Comparison of ENCODE assay signal across 12 mouse cellular contexts in the genomic region with DNA sequence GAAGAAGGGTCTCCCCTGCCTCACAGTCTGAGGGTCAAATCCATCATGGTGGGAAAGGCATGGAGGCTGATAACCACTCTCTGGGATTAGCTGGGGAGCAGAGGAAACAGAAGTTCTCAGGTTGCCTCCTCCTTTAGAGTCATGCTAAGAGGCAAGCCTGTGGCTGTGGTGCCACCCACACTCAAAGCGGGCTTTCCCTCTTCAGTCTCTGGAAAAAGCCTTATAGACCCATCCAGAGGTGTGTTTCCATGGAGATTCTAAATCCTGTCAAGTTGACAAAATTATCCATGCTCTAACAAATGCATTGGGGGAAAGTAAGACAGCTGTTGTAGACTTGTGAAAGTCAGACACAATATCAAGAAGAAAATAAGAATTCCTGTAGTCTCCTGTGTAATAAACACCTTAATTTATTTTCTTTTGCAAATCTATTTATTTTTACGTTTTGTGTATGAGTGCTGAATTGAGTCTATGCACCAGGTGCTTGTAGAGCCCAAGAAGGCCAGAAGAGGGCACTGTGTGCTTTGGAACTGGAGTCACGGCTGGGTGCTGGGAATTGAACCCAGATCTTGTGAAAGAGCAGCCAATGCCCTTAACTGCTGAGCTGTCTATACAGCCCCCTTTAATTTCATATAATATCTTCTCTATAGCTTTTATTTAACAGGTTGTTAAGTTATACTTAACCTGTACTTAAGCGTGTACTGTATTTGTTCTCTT. TPM values are rescaled to one million over a fixed set of nuclear protein-coding genes. Genes with fewer than 3 reads are reported as not detected.
DNase-seq lines count a peak whose midpoint lies in the region; ATAC-seq and TF ChIP-seq lines count a peak whose summit lies in the region.
"Had no signal": no experiment of that assay in that cellular context is flagged by ENCODE, and none has a peak within 500 bp of the region (broad histone marks: within the 10 kb centered on the region; RNA-seq: fewer than 3 reads in every experiment).

No protein-coding gene starts in this region.

- H3K36me3 ChIP-seq in kidney, adult 2 months (ENCODE audit: control insufficient read depth, insufficient read depth, low read length): no peaks in the 10 kb centered on the region
- no peaks in the 10 kb centered on the region for H3K36me3 ChIP-seq in ES-Bruce4 (ENCODE audit: control insufficient read depth, insufficient read depth, low read length, poor library complexity, severe bottlenecking)
- no peaks in the 10 kb centered on the region for H3K36me3 ChIP-seq in forebrain, embryonic 14.5 days (ENCODE audit: control insufficient read depth, insufficient read depth, low read length)
- H3K36me3 ChIP-seq: heart, embryonic 10.5 days; hindbrain, embryonic 15.5 days had no signal

- ATAC-seq in forebrain, embryonic 14.5 days: no peak
- ATAC-seq: Patski had no signal

- no peak overlapping the region for H3K27ac ChIP-seq in kidney, adult 2 months (ENCODE audit: insufficient read depth, low read depth, low read length)
- no peak overlapping the region for H3K27ac ChIP-seq in ES-Bruce4 (ENCODE audit: insufficient read depth, low read length)
- H3K27ac ChIP-seq in forebrain, embryonic 14.5 days (ENCODE audit: low read depth, low read length): no peak overlapping the region
- H3K27ac ChIP-seq: heart, embryonic 10.5 days; hindbrain, embryonic 15.5 days; macrophage had no signal

- no peak overlapping the region for H3K4me3 ChIP-seq in kidney, adult 2 months (ENCODE audit: insufficient read depth, low read depth, low read length)
- no peak overlapping the region for H3K4me3 ChIP-seq in ES-Bruce4 (ENCODE audit: low read depth, low read length)
- H3K4me3 ChIP-seq in forebrain, embryonic 14.5 days (ENCODE audit: low read depth, low read length): no peak overlapping the region
- H3K4me3 ChIP-seq: heart, embryonic 10.5 days; hindbrain, embryonic 15.5 days had no signal

- H3K4me1 ChIP-seq in kidney, adult 2 months (ENCODE audit: control insufficient read depth, insufficient read depth, low read length): 0 out of 2 replicates have a peak, but pooled peaks cover under 1% of the 10 kb centered on the region
- H3K4me1 ChIP-seq in ES-Bruce4 (ENCODE audit: control insufficient read depth, insufficient read depth, low read length): no peaks in the 10 kb centered on the region
- peaks cover 16% of the 10 kb centered on the region; the same call in 1 of the 2 replicates for H3K4me1 ChIP-seq in forebrain, embryonic 14.5 days (ENCODE audit: control insufficient read depth, insufficient read depth, low read length)

- peak; percentile 52 for TF ChIP-seq CTCF in kidney, adult 2 months (conservative IDR thresholded peaks at IDR 0.05; ENCODE audit: insufficient read depth, insufficient read length, low read depth, low read length)
- TF ChIP-seq CTCF in ES-Bruce4 (IDR thresholded peaks at IDR 0.05; ENCODE audit: low read depth, low read length): peak; percentile 77

- H3K27me3 ChIP-seq in kidney, adult 2 months (replicated peaks; ENCODE audit: control insufficient read depth, insufficient read depth, low read length): no peaks in the 10 kb centered on the region; the same call in 1 of the 2 replicates
- H3K27me3 ChIP-seq in ES-Bruce4 (ENCODE audit: control insufficient read depth, insufficient read depth, low read length, poor library complexity, severe bottlenecking): no peaks in the 10 kb centered on the region
- H3K27me3 ChIP-seq in forebrain, embryonic 14.5 days (replicated peaks; ENCODE audit: control insufficient read depth, insufficient read depth, low read length): no peaks in the 10 kb centered on the region
- H3K27me3 ChIP-seq: hindbrain, embryonic 15.5 days had no signal

- DNase-seq in kidney, adult 2 months: no peak
- no peak for DNase-seq in kidney, postnatal 25 days
- DNase-seq in 416B (ENCODE audit: low read depth): peak; percentile 51
- peak; percentile 53 to 64 for DNase-seq in cerebellum, postnatal 10 days
- no peak for DNase-seq in forebrain, embryonic 14.5 days (ENCODE audit: low spot score)
- no peak for DNase-seq in layer of hippocampus, adult 9-10 months (ENCODE audit: low spot score)
- no peak for DNase-seq in heart, postnatal 4 days

- TF ChIP-seq EP300 in ES-Bruce4 (IDR thresholded peaks at IDR 0.05; ENCODE audit: insufficient read depth, low read depth, low read length): no peak

- H3K9ac ChIP-seq in ES-Bruce4 (ENCODE audit: low read depth, poor library complexity, severe bottlenecking): no peak overlapping the region
- no peak overlapping the region for H3K9ac ChIP-seq in forebrain, embryonic 14.5 days (ENCODE audit: low read length)
- H3K9ac ChIP-seq: hindbrain, embryonic 15.5 days had no signal

- no peaks in the 10 kb centered on the region for H3K9me3 ChIP-seq in ES-Bruce4 (replicated peaks; ENCODE audit: control insufficient read depth, insufficient read depth, low read length, poor library complexity, severe bottlenecking)
- no peaks in the 10 kb centered on the region for H3K9me3 ChIP-seq in forebrain, embryonic 14.5 days (replicated peaks; ENCODE audit: control insufficient read depth, low read length)
- H3K9me3 ChIP-seq: heart, embryonic 10.5 days; hindbrain, embryonic 15.5 days had no signal

- 85% methylated on average over 4 of the region's 4 CpGs for WGBS in kidney, adult 2 months
- WGBS in forebrain, embryonic 14.5 days: 77% methylated on average over 4 of the region's 4 CpGs

- TF ChIP-seq POLR2A in kidney, adult 2 months (IDR thresholded peaks at IDR 0.05; ENCODE audit: low read depth, low read length): no peak
- TF ChIP-seq POLR2A in ES-Bruce4 (IDR thresholded peaks at IDR 0.05; ENCODE audit: insufficient read depth, low read length): no peak

- H3K4me2 ChIP-seq in forebrain, embryonic 14.5 days (ENCODE audit: low read length): no peak overlapping the region
- H3K4me2 ChIP-seq: hindbrain, embryonic 15.5 days had no signal

RNA-seq across cellular contexts. Expression of gene Jph4, which starts 2.8 kb away (rescaled TPM):
- 0.19 and 0.25 TPM in 2 replicates for polyA plus RNA-seq in kidney, adult 2 months (2012; rRNA removed)
- 3.6 and 4.7 TPM in 2 replicates for polyA plus RNA-seq in ES-Bruce4 (2011; ENCODE audit: insufficient read depth, insufficient read length, low read depth, missing spikeins)
- 24.1 and 28.9 TPM in 2 replicates for polyA plus RNA-seq in forebrain, embryonic 14.5 days (2014; fragmentation: Nextera tagmentation; extraction: Ambion mirVana)
- under 1 TPM; 0.10 to 0.16 TPM for total RNA-seq in heart, postnatal 4 days (2021)
- polyA plus RNA-seq: macrophage had no signal

RNA-seq across cellular contexts. Expression of gene Ap1g2, which starts 13.2 kb away (rescaled TPM):
- 28.2 and 29.6 TPM in 2 replicates for polyA plus RNA-seq in kidney, adult 2 months (2012; rRNA removed)
- 20.6 and 23.9 TPM in 2 replicates for polyA plus RNA-seq in ES-Bruce4 (2011; ENCODE audit: insufficient read depth, insufficient read length, low read depth, missing spikeins)
- polyA plus RNA-seq in forebrain, embryonic 14.5 days (2014; fragmentation: Nextera tagmentation; extraction: Ambion mirVana): 8.1 and 9.2 TPM in 2 replicates
- total RNA-seq in heart, postnatal 4 days (2021): 1 to 10 TPM; 3.3 to 5.6 TPM

RNA-seq across cellular contexts. Expression of gene Thtpa, which starts 25.0 kb away (rescaled TPM):
- 12.1 and 13.8 TPM in 2 replicates for polyA plus RNA-seq in kidney, adult 2 months (2012; rRNA removed)
- polyA plus RNA-seq in ES-Bruce4 (2011; ENCODE audit: insufficient read depth, insufficient read length, low read depth, missing spikeins): 6.9 and 8.6 TPM in 2 replicates
- 44.4 and 47.2 TPM in 2 replicates for polyA plus RNA-seq in forebrain, embryonic 14.5 days (2014; fragmentation: Nextera tagmentation; extraction: Ambion mirVana)
- 10 to 100 TPM; 12.2 to 13.2 TPM for total RNA-seq in heart, postnatal 4 days (2021)

RNA-seq across cellular contexts. Expression of gene Zfhx2, which starts 27.5 kb away (rescaled TPM):
- polyA plus RNA-seq in kidney, adult 2 months (2012; rRNA removed): 2.1 TPM in 2 replicates
- 18.1 and 24.6 TPM in 2 replicates for polyA plus RNA-seq in ES-Bruce4 (2011; ENCODE audit: insufficient read depth, insufficient read length, low read depth, missing spikeins)
- 8.5 and 12.0 TPM in 2 replicates for polyA plus RNA-seq in forebrain, embryonic 14.5 days (2014; fragmentation: Nextera tagmentation; extraction: Ambion mirVana)
- total RNA-seq in heart, postnatal 4 days (2021): 1 to 10 TPM; 2.9 to 3.8 TPM

Comparison
In these comparisons a context has a peak if more than half of its experiments do, and no peak if none do; other contexts are left out.
1. DNase-seq: peak in 416B (single experiment) and cerebellum, postnatal 10 days (2 of 2); none in kidney, adult 2 months (single experiment), kidney, postnatal 25 days (0 of 2), forebrain, embryonic 14.5 days (single experiment), layer of hippocampus, adult 9-10 months (single experiment) and heart, postnatal 4 days (single experiment).